Mouse (Mus musculus) liver, embryonic 12.5 days (tissue): ENCODE data around the gene Prnd. TPM values are rescaled to one million over a fixed set of nuclear protein-coding genes. Genes with fewer than 3 reads are reported as not detected.

Source experiments
- ATAC-seq: fragments of 200-750 bp; cut with Nextera tagmentation; 2 replicates; pipeline ENCODE4 v1.8.0; 2017; ENCODE audit warnings: moderate number of reproducible peaks, mild to moderate bottlenecking, moderate library complexity
- H3K27ac ChIP-seq: fragments of 300-500 bp; sonication (generic); 2 replicates; pipeline ENCODE4 v1.5.1; 2016; ENCODE audit warnings: mild to moderate bottlenecking
- H3K27me3 ChIP-seq: fragments of 300-500 bp; sonication (generic); replicated peaks from 2 replicates; pipeline ENCODE4 v1.6.1; 2016; ENCODE audit warnings: mild to moderate bottlenecking, moderate library complexity
- H3K36me3 ChIP-seq: fragments of 300-500 bp; sonication (generic); 2 replicates; pipeline ENCODE4 v1.6.1; 2016; ENCODE audit warnings: mild to moderate bottlenecking, moderate library complexity
- H3K4me1 ChIP-seq: fragments of 300-500 bp; sonication (generic); 2 replicates; pipeline ENCODE4 v1.6.1; 2016
- H3K4me2 ChIP-seq: fragments of 300-500 bp; sonication (generic); 2 replicates; pipeline ENCODE4 v1.6.1; 2016; ENCODE audit warnings: mild to moderate bottlenecking, moderate library complexity
- H3K4me3 ChIP-seq: fragments of 300-500 bp; sonication (generic); 2 replicates; pipeline ENCODE4 v1.5.1; 2016; ENCODE audit warnings: mild to moderate bottlenecking, moderate library complexity
- H3K9ac ChIP-seq: fragments of 300-500 bp; sonication (generic); 2 replicates; pipeline ENCODE4 v1.6.1; 2016; ENCODE audit warnings: mild to moderate bottlenecking, moderate library complexity
- H3K9me3 ChIP-seq: fragments of 300-500 bp; sonication (generic); replicated peaks from 2 replicates; pipeline ENCODE4 v1.6.1; 2016; ENCODE audit warnings: mild to moderate bottlenecking, moderate library complexity
- WGBS: fragments of 180-500 bp; shearing (Covaris S2); methylation state at CpG from one replicate; pipeline ENCODE4 v1.1.7; 2016; ENCODE audit not compliant: insufficient replicate concordance; 5-methylcytosine and 5-hydroxymethylcytosine counted together
- polyA plus RNA-seq: library from polyadenylated mRNA; unstranded; fragments of >200 nt; fragmentation: Nextera tagmentation; extraction: Ambion mirVana; gene quantifications from 2 replicates; pipeline ENCODE4 v1.2.1, GENCODE M21; 2016

The Prnd gene
- polyA plus RNA-seq, 1 experiment from 2014 or later = 0.41 TPM

GRCm38 (mm10) chr2:131911341-131911740 is 39.3 kb upstream of the Prnd start:
- H3K4me1 ChIP-seq = peaks cover 32% of the 10 kb centered on the region
- H3K27me3 ChIP-seq = no peaks in the 10 kb centered on the region
- no peak for ATAC-seq
- 63% methylated on average over 4 of the region's 4 CpGs for WGBS
- peak overlapping the region; percentile 92 for H3K9ac ChIP-seq
- H3K27ac ChIP-seq = no peak overlapping the region
- peak overlapping the region; percentile 87 for H3K4me2 ChIP-seq
- no peaks in the 10 kb centered on the region for H3K9me3 ChIP-seq
- peaks cover 11% of the 10 kb centered on the region for H3K36me3 ChIP-seq
- peak overlapping the region; percentile 80 for H3K4me3 ChIP-seq

- ATAC-seq = no peak
- Histone ChIP-seq H3K27ac (no peak overlapping the region), H3K4me3 (no peak overlapping the region), H3K4me1 (peaks cover 31% of the 10 kb centered on the region), H3K9me3 (no peaks in the 10 kb centered on the region), H3K27me3 (no peaks in the 10 kb centered on the region), H3K9ac (no peak overlapping the region), H3K4me2 (no peak overlapping the region), H3K36me3 (peaks cover 19% of the 10 kb centered on the region)
- 72% methylated on average over 8 of the region's 8 CpGs for WGBS
Measured at GRCm38 (mm10) chr2:131912526-131913258, 38.0 kb upstream of the Prnd start.

DNA sequence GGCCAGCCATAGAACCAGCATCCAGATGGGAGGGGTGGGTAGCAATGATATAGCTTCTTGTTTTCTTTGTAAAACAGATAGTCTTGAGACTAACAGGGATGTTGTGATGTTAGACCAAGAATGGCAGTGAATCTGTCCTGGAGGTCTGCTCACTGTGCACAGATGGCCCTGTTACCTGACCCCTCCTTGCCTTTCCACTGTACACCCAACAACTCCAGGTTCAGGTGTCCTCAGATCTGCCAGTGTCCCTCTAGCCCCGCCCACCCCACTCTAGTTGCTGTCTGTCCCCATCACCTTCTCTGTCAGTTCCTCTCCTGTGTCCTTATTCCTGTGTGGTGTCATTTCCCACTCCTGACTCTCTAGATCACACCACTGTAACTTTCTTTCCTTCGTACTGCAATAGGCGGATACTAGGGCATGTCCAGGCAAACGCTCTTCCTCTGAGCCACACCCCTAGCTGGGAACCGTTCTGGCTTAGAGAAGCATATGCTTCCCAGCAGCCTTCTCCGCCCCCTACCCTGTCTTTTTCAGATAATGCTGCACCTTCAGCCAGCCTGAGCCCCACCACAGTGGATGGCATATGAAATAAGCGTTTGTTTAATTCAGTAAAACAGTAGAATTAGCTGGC is 18.3 kb upstream of the Prnd start:
- peaks cover 31% of the 10 kb centered on the region for H3K4me1 ChIP-seq
- ATAC-seq = peak; percentile 65
- H3K9me3 ChIP-seq = no peaks in the 10 kb centered on the region

DNA sequence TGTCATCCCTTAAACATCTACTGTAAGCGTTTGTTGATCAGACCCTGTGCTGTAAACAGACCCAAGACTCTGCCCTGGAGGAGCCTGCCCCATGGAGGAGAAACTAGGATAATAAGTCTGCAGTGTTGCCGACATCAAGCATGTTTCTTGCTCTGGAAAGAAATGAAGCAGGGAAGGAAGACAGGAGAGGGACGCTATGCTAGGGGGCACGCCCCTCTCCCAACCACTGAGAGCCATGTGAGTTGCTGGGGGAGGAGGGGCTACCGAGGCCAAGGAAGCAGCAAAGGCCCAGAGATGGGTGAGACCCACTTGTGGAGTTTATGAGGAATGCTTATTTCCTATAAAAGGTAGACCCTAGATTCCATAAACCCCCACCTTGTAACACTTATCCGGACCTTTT is 17.6 kb upstream of the Prnd start:
- peaks cover 31% of the 10 kb centered on the region for H3K4me1 ChIP-seq
- no peak overlapping the region for H3K4me3 ChIP-seq
- H3K36me3 ChIP-seq = peaks cover 14% of the 10 kb centered on the region
- no peak overlapping the region for H3K27ac ChIP-seq
- H3K4me2 ChIP-seq = no peak overlapping the region
- H3K27me3 ChIP-seq = no peaks in the 10 kb centered on the region
- no peaks in the 10 kb centered on the region for H3K9me3 ChIP-seq
- ATAC-seq = no peak
- no peak overlapping the region for H3K9ac ChIP-seq
- WGBS = 42% methylated on average over 6 of the region's 6 CpGs

More for the DNA sequence above, 18.3 kb upstream of the Prnd start:
- no peak overlapping the region for H3K27ac ChIP-seq
- no peak overlapping the region for H3K4me3 ChIP-seq
- no peak overlapping the region for H3K4me2 ChIP-seq
- peaks cover 14% of the 10 kb centered on the region for H3K36me3 ChIP-seq
- no peak overlapping the region for H3K9ac ChIP-seq
- H3K27me3 ChIP-seq = no peaks in the 10 kb centered on the region
- WGBS = 42% methylated on average over 7 of the region's 7 CpGs

DNA sequence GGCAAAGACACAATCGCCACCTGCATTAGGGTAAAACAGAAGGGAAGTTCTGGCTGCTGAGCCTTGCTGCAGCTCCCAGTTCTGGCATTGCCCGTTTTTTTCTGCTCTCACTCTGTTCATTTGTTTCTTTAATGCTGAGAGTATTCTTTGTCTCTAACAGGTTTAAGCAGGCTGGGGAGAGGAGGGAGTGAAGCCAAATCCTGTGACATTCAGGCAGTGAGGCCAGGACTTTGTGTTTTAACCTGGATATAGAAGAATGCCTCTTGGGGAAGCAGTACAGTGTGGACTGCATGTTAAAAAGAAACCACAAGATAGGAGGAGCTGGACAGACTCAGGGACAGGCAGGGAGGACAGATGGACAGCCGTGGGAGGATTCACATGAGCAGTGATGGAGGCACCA is 17.1 kb upstream of the Prnd start:
- H3K9ac ChIP-seq = no peak overlapping the region
- no peak overlapping the region for H3K4me3 ChIP-seq
- H3K27me3 ChIP-seq = no peaks in the 10 kb centered on the region
- H3K4me1 ChIP-seq = peaks cover 31% of the 10 kb centered on the region
- H3K36me3 ChIP-seq = peaks cover 14% of the 10 kb centered on the region
- 59% methylated on average over 3 of the region's 3 CpGs for WGBS
- no peak overlapping the region for H3K4me2 ChIP-seq
- no peak overlapping the region for H3K27ac ChIP-seq
- no peaks in the 10 kb centered on the region for H3K9me3 ChIP-seq
- no peak for ATAC-seq

- H3K9me3 ChIP-seq = no peaks in the 10 kb centered on the region
- H3K27ac ChIP-seq = no peak overlapping the region
- H3K4me1 ChIP-seq = peaks cover 31% of the 10 kb centered on the region
- H3K4me3 ChIP-seq = no peak overlapping the region
- H3K4me2 ChIP-seq = no peak overlapping the region
- H3K27me3 ChIP-seq = no peaks in the 10 kb centered on the region
- peaks cover 14% of the 10 kb centered on the region for H3K36me3 ChIP-seq
- WGBS = 94% methylated on average over 2 of the region's 2 CpGs
- H3K9ac ChIP-seq = no peak overlapping the region
- no peak for ATAC-seq
Measured at GRCm38 (mm10) chr2:131934243-131934642, 16.4 kb upstream of the Prnd start.

DNA sequence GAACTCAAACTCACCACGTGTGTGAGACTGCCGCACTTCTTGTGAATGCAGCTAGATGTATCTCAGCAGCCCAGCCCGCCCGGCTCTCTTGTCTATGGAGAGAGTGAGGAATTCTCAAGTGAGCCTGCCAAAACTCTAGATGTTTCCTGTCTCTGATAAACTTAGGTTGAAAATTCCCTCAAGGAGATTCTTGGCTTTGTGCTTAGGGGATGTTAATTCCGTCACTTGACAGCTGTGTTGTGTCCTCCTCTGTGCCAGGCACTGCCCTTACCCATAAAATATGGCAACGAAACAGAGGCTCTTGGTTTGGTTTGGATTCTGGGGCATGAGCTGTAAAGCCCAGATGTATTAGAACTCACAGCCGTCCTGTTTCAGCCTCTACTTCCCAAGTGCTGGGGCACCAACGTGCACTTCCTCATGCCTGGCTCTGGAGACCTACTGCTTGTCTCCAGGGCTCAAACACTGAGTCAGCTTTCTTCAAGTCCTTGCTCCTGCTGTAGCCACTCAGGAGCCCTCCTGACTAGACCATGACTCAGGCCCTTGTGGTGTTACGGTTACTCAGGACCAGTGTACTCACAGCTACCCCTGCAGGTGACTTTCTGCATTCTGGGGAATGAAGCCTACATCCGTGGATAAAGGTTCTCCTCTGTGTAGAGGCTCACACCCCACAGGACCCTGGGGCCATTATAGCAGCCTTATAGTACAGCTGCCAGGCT is 15.1 kb upstream of the Prnd start:
- no peak overlapping the region for H3K4me2 ChIP-seq
- 55% methylated on average over 10 of the region's 10 CpGs for WGBS
- ATAC-seq = peak; percentile 75
- no peaks in the 10 kb centered on the region for H3K9me3 ChIP-seq
- H3K9ac ChIP-seq = no peak overlapping the region
- H3K4me1 ChIP-seq = peaks cover 43% of the 10 kb centered on the region
- H3K36me3 ChIP-seq = peaks cover 14% of the 10 kb centered on the region
- H3K4me3 ChIP-seq = no peak overlapping the region
- no peaks in the 10 kb centered on the region for H3K27me3 ChIP-seq
- H3K27ac ChIP-seq = no peak overlapping the region

- peaks cover 50% of the 10 kb centered on the region for H3K4me1 ChIP-seq
- WGBS = 83% methylated on average over 10 of the region's 10 CpGs
- H3K27ac ChIP-seq = no peak overlapping the region
- no peak overlapping the region for H3K4me3 ChIP-seq
- H3K36me3 ChIP-seq = peaks cover 14% of the 10 kb centered on the region
- no peak overlapping the region for H3K9ac ChIP-seq
- ATAC-seq = no peak
- no peaks in the 10 kb centered on the region for H3K9me3 ChIP-seq
- no peaks in the 10 kb centered on the region for H3K27me3 ChIP-seq
- no peak overlapping the region for H3K4me2 ChIP-seq
Measured at GRCm38 (mm10) chr2:131936410-131936809, 14.3 kb upstream of the Prnd start.

GRCm38 (mm10) chr2:131939404-131940111 is 11.1 kb upstream of the Prnd start:
- WGBS = 33% methylated on average over 8 of the region's 8 CpGs
- Histone ChIP-seq H3K9me3 (no peaks in the 10 kb centered on the region), H3K9ac (no peak overlapping the region; the same call in 1 of the 2 replicates), H3K4me3 (no peak overlapping the region), H3K4me1 (peaks cover 31% of the 10 kb centered on the region), H3K27ac (peak overlapping the region; percentile 68), H3K36me3 (peaks cover 12% of the 10 kb centered on the region), H3K4me2 (no peak overlapping the region), H3K27me3 (no peaks in the 10 kb centered on the region)
- no peak for ATAC-seq

GRCm38 (mm10) chr2:131940506-131940905 is 10.2 kb upstream of the Prnd start:
- Histone ChIP-seq H3K9me3 (no peaks in the 10 kb centered on the region), H3K4me1 (peaks cover 24% of the 10 kb centered on the region), H3K4me2 (peak overlapping the region; percentile 23), H3K27ac (peak overlapping the region; percentile 68), H3K9ac (peak overlapping the region; percentile 40; the same call in 1 of the 2 replicates), H3K36me3 (peaks cover 12% of the 10 kb centered on the region), H3K4me3 (no peak overlapping the region), H3K27me3 (no peaks in the 10 kb centered on the region)
- peak; percentile 84 for ATAC-seq
- WGBS = 22% methylated on average over 3 of the region's 3 CpGs

DNA sequence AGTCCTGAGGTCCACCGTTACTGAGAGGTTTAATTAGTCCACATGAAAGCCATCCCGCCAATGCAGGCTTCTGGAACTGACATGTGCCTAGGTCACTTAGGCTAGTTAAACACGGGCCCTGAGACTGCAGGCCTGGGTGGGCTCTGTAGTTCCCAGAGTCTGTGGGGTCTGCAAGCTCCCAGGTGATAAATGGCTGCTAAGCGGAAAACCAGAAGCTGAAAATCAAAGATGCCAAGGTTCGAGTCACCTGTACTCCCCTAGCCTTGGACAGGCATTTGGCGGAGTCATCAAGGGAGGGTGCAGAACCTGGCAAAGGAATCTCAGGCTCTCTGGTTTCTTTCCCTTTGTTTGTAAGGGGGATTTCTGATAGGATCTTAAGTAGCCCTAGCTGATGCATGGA is 9.2 kb upstream of the Prnd start:
- Histone ChIP-seq H3K27me3 (no peaks in the 10 kb centered on the region), H3K27ac (no peak overlapping the region), H3K4me2 (no peak overlapping the region), H3K4me1 (peaks cover 19% of the 10 kb centered on the region), H3K9ac (no peak overlapping the region), H3K9me3 (no peaks in the 10 kb centered on the region), H3K36me3 (peaks cover 7% of the 10 kb centered on the region), H3K4me3 (no peak overlapping the region)
- WGBS = 70% methylated on average over 6 of the region's 6 CpGs
- ATAC-seq = no peak
